Mouse (Mus musculus): ENCODE results near the gene Ankmy2.

GRCm38 (mm10) chr12:36155141-36155641, 1.7 kb upstream of the Ankmy2 start:
- TF ChIP-seq CTCF (IDR thresholded peaks at IDR 0.05; ENCODE audit: borderline replicate concordance, insufficient read depth, low read depth, low read length) (no peak), POLR2A (IDR thresholded peaks at IDR 0.05; ENCODE audit: borderline replicate concordance, insufficient read depth, low read length) (no peak)
